Mouse (Mus musculus) bone marrow macrophage, adult 2 months (primary cell): Measurements from ENCODE around the gene Ptch2.

ENCODE experiments used
- CTCF ChIP-seq: IDR thresholded peaks from 2 replicates; pipeline ENCODE4 v1.5.1; 2012; ENCODE audit warnings: low read depth, mild to moderate bottlenecking, low read length, moderate library complexity
- POLR2A ChIP-seq: IDR thresholded peaks from 2 replicates; pipeline ENCODE4 v1.6.1; 2012; ENCODE audit warnings: mild to moderate bottlenecking, low read depth, low read length, borderline replicate concordance

DNA sequence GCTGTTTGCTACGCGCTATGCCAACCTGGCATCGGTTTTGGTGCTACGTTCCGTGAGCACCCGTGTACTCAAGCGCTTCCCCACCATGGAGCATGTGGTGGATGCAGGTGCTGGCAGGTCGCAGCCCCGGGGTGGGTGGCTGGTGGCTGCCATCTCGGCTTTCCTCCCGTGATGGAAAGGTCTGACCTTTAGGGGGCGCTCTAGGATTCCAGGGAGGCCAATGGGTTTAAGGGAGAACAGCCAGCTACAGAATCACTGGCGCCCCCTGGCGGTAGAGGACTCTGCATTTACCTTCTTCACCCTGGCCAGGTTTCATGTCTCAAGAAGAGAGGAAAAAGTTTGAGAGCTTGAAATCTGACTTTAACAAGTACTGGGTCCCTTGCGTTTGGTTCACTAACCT, 50.3 kb downstream of the Ptch2 start:
- TF ChIP-seq CTCF (peak; percentile 97), POLR2A (no peak)
